Mouse (Mus musculus): ENCODE measurements at regions not wholly inside any gene's neighbourhood (a gene's known extent, or its start where the extent isn't known, plus 50 kb on each side); places are given as distances from the start of the nearest gene placed in this dataset.

DNA sequence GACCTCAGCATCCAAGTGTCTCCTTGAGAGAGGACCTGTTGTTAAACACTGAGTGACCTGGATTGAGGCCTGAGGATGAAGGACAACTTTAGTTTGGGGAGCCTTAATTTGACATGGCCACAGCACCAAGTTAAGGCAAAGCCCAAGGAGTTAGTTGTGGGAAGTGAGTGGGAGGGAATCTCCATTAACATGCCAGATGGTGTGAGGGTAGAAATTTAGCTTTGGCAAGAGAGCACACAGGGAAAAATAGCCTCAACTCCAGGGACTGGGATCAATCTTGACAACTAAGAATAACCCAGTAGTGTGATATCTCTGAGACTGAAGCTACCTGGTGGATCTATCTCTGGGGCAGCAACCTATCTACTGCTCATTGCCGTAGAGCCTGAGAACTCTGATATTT lies 105.4 kb downstream of the Ahr start:
- H3K9me3 ChIP-seq (ENCODE audit: control insufficient read depth, low read length) = no peaks in the 10 kb centered on the region
- H3K27me3 ChIP-seq (ENCODE audit: control insufficient read depth, insufficient read depth, low read length) = no peaks in the 10 kb centered on the region
- H3K4me3 ChIP-seq (ENCODE audit: insufficient read depth in 1 of 2, low read depth in 2 of 2, low read length in 2 of 2) = no peak overlapping the region
- DNase-seq (ENCODE audit: low read depth in 3 of 3, low spot score in 3 of 3) (no peak), ATAC-seq (ENCODE audit: insufficient read depth) (no peak)
- H3K4me2 ChIP-seq (ENCODE audit: low read depth) = no peak overlapping the region
- no peak overlapping the region for H3K9ac ChIP-seq (replicated peaks)
- WGBS (ENCODE audit: insufficient replicate concordance) = 76% methylated on average over 1 of the region's 1 CpGs
- H3K36me3 ChIP-seq (replicated peaks; ENCODE audit: control insufficient read depth, insufficient read depth, low read depth) = no peaks in the 10 kb centered on the region
- no peak for TF ChIP-seq EP300 (IDR thresholded peaks at IDR 0.05; ENCODE audit: low read depth)
- TF ChIP-seq CTCF (IDR thresholded peaks at IDR 0.05; ENCODE audit: low read depth) = no peak
- H3K4me1 ChIP-seq (replicated peaks; ENCODE audit: control insufficient read depth in 2 of 2, insufficient read depth in 2 of 2, low read length in 1 of 2) = no peaks in the 10 kb centered on the region
- no peak overlapping the region for H3K27ac ChIP-seq

DNA sequence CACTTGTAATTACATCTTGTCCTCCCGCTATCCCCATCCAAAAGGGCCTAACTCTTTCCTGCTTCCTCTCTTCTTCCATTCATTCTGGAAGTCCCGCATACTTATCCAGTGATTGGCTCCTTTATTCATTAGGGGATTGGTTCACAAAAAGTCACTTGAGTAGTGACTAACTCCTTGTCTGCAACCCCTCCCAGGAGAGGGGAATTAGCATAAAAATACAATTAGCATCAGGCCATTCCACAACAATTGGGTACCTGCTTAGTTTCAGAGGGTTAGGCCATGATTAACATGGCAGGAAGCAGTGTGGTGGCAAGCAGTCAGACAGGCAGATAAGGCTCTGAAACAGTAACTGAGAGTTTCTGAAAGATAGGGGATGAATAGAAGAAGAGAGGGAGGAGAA lies 115.6 kb downstream of the Ahr start:
- DNase-seq (ENCODE audit: low read depth in 3 of 3, low spot score in 3 of 3) = no peak
- H3K4me1 ChIP-seq (replicated peaks; ENCODE audit: control insufficient read depth in 2 of 2, insufficient read depth in 2 of 2, low read length in 1 of 2) = no peaks in the 10 kb centered on the region
- ATAC-seq (ENCODE audit: insufficient read depth) = no peak
- TF ChIP-seq EP300 (IDR thresholded peaks at IDR 0.05; ENCODE audit: low read depth) (no peak), CTCF (IDR thresholded peaks at IDR 0.05; ENCODE audit: low read depth) (no peak)
- H3K4me2 ChIP-seq (ENCODE audit: low read depth) = no peak overlapping the region
- H3K27me3 ChIP-seq (ENCODE audit: control insufficient read depth, insufficient read depth, low read length) = no peaks in the 10 kb centered on the region
- WGBS (ENCODE audit: insufficient replicate concordance) = 72% methylated on average over 2 of the region's 2 CpGs
- H3K9me3 ChIP-seq (ENCODE audit: control insufficient read depth, low read length) = no peaks in the 10 kb centered on the region
- H3K27ac ChIP-seq = no peak overlapping the region
- H3K9ac ChIP-seq (replicated peaks) = no peak overlapping the region
- no peaks in the 10 kb centered on the region for H3K36me3 ChIP-seq (replicated peaks; ENCODE audit: control insufficient read depth, insufficient read depth, low read depth)
- H3K4me3 ChIP-seq (ENCODE audit: insufficient read depth in 1 of 2, low read depth in 2 of 2, low read length in 2 of 2) = no peak overlapping the region

DNA sequence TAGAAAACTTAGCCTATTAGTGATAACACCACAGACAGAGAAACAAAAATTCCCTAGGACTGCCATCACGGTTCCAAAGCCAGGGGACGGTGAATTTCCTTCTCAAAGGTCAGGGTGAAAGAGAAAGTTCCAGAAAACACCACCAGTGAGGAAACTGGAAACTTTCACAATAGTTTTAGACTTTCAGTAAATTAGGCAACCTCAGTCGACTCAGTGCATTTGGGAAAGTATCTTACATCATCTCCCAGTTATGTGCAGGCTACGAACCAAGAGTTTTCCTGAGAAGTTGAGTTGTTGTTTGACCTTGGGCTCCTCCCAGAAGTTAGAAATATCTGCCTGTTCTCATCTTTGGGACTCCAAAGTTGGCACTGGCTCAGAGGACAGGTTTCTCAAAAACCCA lies 116.9 kb downstream of the Ahr start:
- H3K27me3 ChIP-seq (ENCODE audit: control insufficient read depth, insufficient read depth, low read length) = no peaks in the 10 kb centered on the region
- no peaks in the 10 kb centered on the region for H3K36me3 ChIP-seq (replicated peaks; ENCODE audit: control insufficient read depth, insufficient read depth, low read depth)
- WGBS (ENCODE audit: insufficient replicate concordance) = 46% methylated on average over 4 of the region's 4 CpGs
- no peak overlapping the region for H3K27ac ChIP-seq
- ATAC-seq (ENCODE audit: insufficient read depth) = no peak
- peak in 1 of 3 experiments; percentile 3 for DNase-seq (ENCODE audit: low read depth in 3 of 3, low spot score in 3 of 3)
- H3K4me2 ChIP-seq (ENCODE audit: low read depth) = no peak overlapping the region
- H3K4me1 ChIP-seq (replicated peaks; ENCODE audit: control insufficient read depth in 2 of 2, insufficient read depth in 2 of 2, low read length in 1 of 2) = no peaks in the 10 kb centered on the region
- H3K9ac ChIP-seq (replicated peaks) = no peak overlapping the region
- TF ChIP-seq EP300 (IDR thresholded peaks at IDR 0.05; ENCODE audit: low read depth) = no peak
- no peak for TF ChIP-seq CTCF (IDR thresholded peaks at IDR 0.05; ENCODE audit: low read depth)
- H3K9me3 ChIP-seq (ENCODE audit: control insufficient read depth, low read length) = no peaks in the 10 kb centered on the region
- H3K4me3 ChIP-seq (ENCODE audit: insufficient read depth in 1 of 2, low read depth in 2 of 2, low read length in 2 of 2) = no peak overlapping the region

DNA sequence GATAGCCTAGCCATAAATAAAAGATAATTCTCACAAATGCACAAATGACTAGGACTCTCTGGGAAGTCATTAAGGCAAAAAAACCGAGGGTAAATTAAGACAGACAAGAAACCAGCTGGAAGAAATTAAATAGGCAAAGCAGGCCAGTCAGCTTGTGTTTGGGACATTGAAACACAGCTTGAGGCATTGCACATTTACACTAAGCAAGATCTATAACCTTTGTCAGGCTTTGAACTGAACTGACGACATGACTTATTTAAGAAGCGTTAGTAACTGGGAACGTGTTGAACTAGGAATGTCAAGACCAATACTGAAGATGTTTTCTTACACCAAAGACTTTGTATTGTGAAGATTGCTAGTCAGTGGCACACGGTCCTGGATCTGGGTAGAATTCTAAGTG lies 118.3 kb downstream of the Ahr start:
- no peak for DNase-seq (ENCODE audit: low read depth in 3 of 3, low spot score in 3 of 3)
- no peaks in the 10 kb centered on the region for H3K9me3 ChIP-seq (ENCODE audit: control insufficient read depth, low read length)
- no peak overlapping the region for H3K4me3 ChIP-seq (ENCODE audit: insufficient read depth in 1 of 2, low read depth in 2 of 2, low read length in 2 of 2)
- H3K4me1 ChIP-seq (replicated peaks; ENCODE audit: control insufficient read depth in 2 of 2, insufficient read depth in 2 of 2, low read length in 1 of 2) = no peaks in the 10 kb centered on the region
- H3K27me3 ChIP-seq (ENCODE audit: control insufficient read depth, insufficient read depth, low read length) = no peaks in the 10 kb centered on the region
- TF ChIP-seq CTCF (IDR thresholded peaks at IDR 0.05; ENCODE audit: low read depth) = no peak
- no peak for TF ChIP-seq EP300 (IDR thresholded peaks at IDR 0.05; ENCODE audit: low read depth)
- H3K27ac ChIP-seq = no peak overlapping the region
- no peak for ATAC-seq (ENCODE audit: insufficient read depth)
- H3K36me3 ChIP-seq (replicated peaks; ENCODE audit: control insufficient read depth, insufficient read depth, low read depth) = no peaks in the 10 kb centered on the region
- WGBS (ENCODE audit: insufficient replicate concordance) = 59% methylated on average over 5 of the region's 5 CpGs
- no peak overlapping the region for H3K4me2 ChIP-seq (ENCODE audit: low read depth)
- H3K9ac ChIP-seq (replicated peaks) = no peak overlapping the region

DNA sequence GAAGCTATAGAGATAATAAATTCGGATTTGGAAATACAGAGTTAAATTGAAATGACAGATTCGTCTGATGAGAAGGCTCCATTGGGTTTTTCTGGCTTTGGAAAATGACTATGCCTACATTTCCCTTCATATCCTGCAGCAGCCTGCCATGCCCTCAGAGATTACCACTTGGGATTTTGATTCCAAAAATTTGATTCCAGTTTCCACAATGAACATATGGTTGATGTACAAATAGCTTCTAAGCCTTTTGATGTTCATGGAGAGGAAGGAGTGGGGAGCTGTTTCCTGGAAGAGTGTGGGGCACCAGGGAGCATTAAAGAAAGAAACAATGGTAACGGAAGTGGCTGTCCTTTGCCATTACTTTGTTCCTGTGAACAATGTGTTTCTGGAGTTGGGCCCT lies 122.1 kb downstream of the Ahr start:
- no peak overlapping the region for H3K9ac ChIP-seq (replicated peaks)
- TF ChIP-seq EP300 (IDR thresholded peaks at IDR 0.05; ENCODE audit: low read depth) (no peak), CTCF (IDR thresholded peaks at IDR 0.05; ENCODE audit: low read depth) (no peak)
- no peak overlapping the region for H3K4me2 ChIP-seq (ENCODE audit: low read depth)
- no peaks in the 10 kb centered on the region for H3K36me3 ChIP-seq (replicated peaks; ENCODE audit: control insufficient read depth, insufficient read depth, low read depth)
- no peak overlapping the region for H3K27ac ChIP-seq
- H3K4me3 ChIP-seq (ENCODE audit: insufficient read depth in 1 of 2, low read depth in 2 of 2, low read length in 2 of 2) = no peak overlapping the region
- H3K4me1 ChIP-seq (replicated peaks; ENCODE audit: control insufficient read depth in 2 of 2, insufficient read depth in 2 of 2, low read length in 1 of 2) = no peaks in the 10 kb centered on the region
- no peaks in the 10 kb centered on the region for H3K9me3 ChIP-seq (ENCODE audit: control insufficient read depth, low read length)
- 44% methylated on average over 3 of the region's 3 CpGs for WGBS (ENCODE audit: insufficient replicate concordance)
- no peak for DNase-seq (ENCODE audit: low read depth in 3 of 3, low spot score in 3 of 3)
- ATAC-seq (ENCODE audit: insufficient read depth) = no peak
- H3K27me3 ChIP-seq (ENCODE audit: control insufficient read depth, insufficient read depth, low read length) = no peaks in the 10 kb centered on the region
